Mouse (Mus musculus) hindbrain, postnatal 0 days (tissue): Measurements from ENCODE around the gene Clpb. TPM values are rescaled to one million over a fixed set of nuclear protein-coding genes. Genes with fewer than 3 reads are reported as not detected.
A peak's percentile ranks its signal among the peaks of the same experiment; 100 is the strongest.

Experiments used
- ATAC-seq: fragments of 200-750 bp; cut with Nextera tagmentation; 2 replicates; pipeline ENCODE4 v1.8.0; 2017; ENCODE audit warnings: mild to moderate bottlenecking, moderate TSS enrichment, moderate library complexity
- DNase-seq: peaks from one replicate; pipeline ENCODE4 v3.0.0-alpha.2; 2015; ENCODE audit warnings: low spot score
- H3K27ac ChIP-seq: fragments of 300-500 bp; sonication (generic); 2 replicates; pipeline ENCODE4 v1.5.1; 2014; ENCODE audit warnings: mild to moderate bottlenecking
- H3K27me3 ChIP-seq: fragments of 300-500 bp; sonication (generic); 2 replicates; pipeline ENCODE4 v1.6.1; 2014; ENCODE audit warnings: low read length, mixed read lengths; ENCODE audit not compliant: insufficient read depth
- H3K36me3 ChIP-seq: fragments of 300-500 bp; sonication (generic); 2 replicates; pipeline ENCODE4 v1.6.1; 2014; ENCODE audit warnings: low read length, mixed read lengths; ENCODE audit not compliant: insufficient read depth
- H3K4me1 ChIP-seq: fragments of 300-500 bp; sonication (generic); 2 replicates; pipeline ENCODE4 v1.6.1; 2014; ENCODE audit warnings: antibody characterized with exemption, low read length, mixed read lengths; ENCODE audit not compliant: insufficient read depth
- H3K4me2 ChIP-seq: fragments of 300-500 bp; sonication (generic); 2 replicates; pipeline ENCODE4 v1.6.1; 2014; ENCODE audit warnings: low read depth, mild to moderate bottlenecking, low read length, moderate library complexity, mixed read lengths
- H3K4me3 ChIP-seq: fragments of 300-500 bp; sonication (generic); 2 replicates; pipeline ENCODE4 v1.5.1; 2014; ENCODE audit warnings: low read length
- H3K9ac ChIP-seq: fragments of 300-500 bp; sonication (generic); replicated peaks from 2 replicates; pipeline ENCODE4 v1.6.1; 2014; ENCODE audit warnings: mild to moderate bottlenecking, low read length, moderate library complexity, mixed read lengths
- H3K9me3 ChIP-seq: fragments of 300-500 bp; sonication (generic); 2 replicates; pipeline ENCODE4 v1.6.1; 2016; ENCODE audit warnings: low read length, mixed read lengths
- CTCF ChIP-seq: IDR thresholded peaks from 2 replicates; pipeline ENCODE4 v1.5.1; 2016; ENCODE audit warnings: antibody characterized with exemption, control low read depth, low read depth
- WGBS: fragments of 180-500 bp; shearing (Covaris S2); extraction: QIAGEN DNeasy Blood & Tissue Kit; methylation state at CpG from one replicate; pipeline ENCODE4 v1.1.7; 2014; 5-methylcytosine and 5-hydroxymethylcytosine counted together
- polyA plus RNA-seq: library from polyadenylated mRNA; unstranded; fragments of >200 nt; fragmentation: Nextera tagmentation; extraction: Ambion mirVana; gene quantifications from 2 replicates; pipeline ENCODE4 v1.2.1, GENCODE M21; 2015
- total RNA-seq: library from RNA; depleted of rRNA; stranded (reverse); fragments of >200 nt; gene quantifications from 2 replicates; pipeline ENCODE4 v1.2.3, GENCODE M21; 2014

Gene Clpb
- total and polyA plus RNA-seq, 2 experiments from 2014 or later, result 36.6 to 67.4 TPM

DNA sequence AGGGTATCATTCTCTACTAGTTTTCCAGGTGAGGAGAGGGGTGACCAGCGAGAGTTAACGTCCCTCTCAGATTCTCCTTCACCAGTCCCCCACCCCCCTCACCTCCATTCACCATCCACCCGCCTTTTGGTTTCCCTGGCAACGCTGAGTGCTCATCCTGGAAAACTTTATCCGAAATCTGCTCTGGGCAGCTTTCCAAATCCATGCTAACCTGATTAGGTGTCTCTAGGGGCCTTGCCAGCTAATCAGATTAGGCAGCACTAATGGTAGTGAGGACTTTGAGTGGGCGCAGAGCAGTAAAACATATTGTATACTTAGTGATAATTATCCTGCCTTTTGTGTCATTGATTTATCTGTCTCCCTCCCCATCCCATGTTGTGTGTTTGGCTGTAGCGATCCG lies 109.3 kb downstream of the Clpb start:
- Histone ChIP-seq H3K27me3 (no peaks in the 10 kb centered on the region), H3K9ac (no peak overlapping the region), H3K9me3 (no peaks in the 10 kb centered on the region), H3K27ac (no peak overlapping the region), H3K36me3 (peaks cover 11% of the 10 kb centered on the region; the same call in 1 of the 2 replicates), H3K4me1 (peaks cover 4% of the 10 kb centered on the region; the same call in 1 of the 2 replicates), H3K4me2 (no peak overlapping the region), H3K4me3 (no peak overlapping the region)
- DNase-seq (peak; percentile 87), ATAC-seq (peak; percentile 59)
- no peak for TF ChIP-seq CTCF
- WGBS, result 33% methylated on average over 8 of the region's 8 CpGs

GRCm38 (mm10) chr7:101777053-101777452 lies 113.6 kb downstream of the Clpb start:
- H3K9me3 ChIP-seq, result no peaks in the 10 kb centered on the region
- H3K4me3 ChIP-seq, result no peak overlapping the region
- TF ChIP-seq CTCF, result no peak
- DNase-seq (no peak), ATAC-seq (no peak)
- no peaks in the 10 kb centered on the region for H3K27me3 ChIP-seq
- WGBS, result 97% methylated on average over 1 of the region's 1 CpGs
- no peak overlapping the region for H3K4me2 ChIP-seq
- peaks cover 4% of the 10 kb centered on the region; the same call in 1 of the 2 replicates for H3K4me1 ChIP-seq
- peaks cover 30% of the 10 kb centered on the region; the same call in 1 of the 2 replicates for H3K36me3 ChIP-seq
- no peak overlapping the region for H3K27ac ChIP-seq
- H3K9ac ChIP-seq, result no peak overlapping the region

DNA sequence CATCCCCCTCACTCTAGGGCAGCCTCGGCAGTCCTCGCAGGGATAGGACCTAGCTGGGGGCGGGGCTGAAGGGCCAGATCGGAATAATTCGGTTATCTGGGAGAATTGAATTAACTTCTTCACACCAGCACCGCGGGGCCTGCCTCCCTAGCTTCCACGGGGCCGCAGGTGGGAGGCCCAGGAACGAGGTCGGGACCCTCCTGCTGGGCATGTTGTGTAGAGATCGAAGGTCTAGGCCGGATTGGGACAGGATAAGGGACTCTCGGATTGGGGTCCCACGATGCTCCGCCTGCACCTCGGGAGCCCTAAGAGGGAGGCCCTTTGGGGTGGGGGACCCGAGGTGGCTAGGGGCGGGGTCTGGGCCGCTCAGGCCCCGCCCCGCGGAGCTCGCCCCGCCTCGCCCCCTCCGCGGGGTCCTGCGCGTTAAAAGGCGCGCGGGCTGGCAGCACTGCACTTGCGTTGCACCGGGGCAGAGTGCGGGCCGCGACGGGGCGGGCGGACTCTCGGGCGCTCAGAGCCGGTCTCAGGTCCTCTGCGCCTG lies 154.5 kb downstream of the Clpb start, which contains the start of gene Phox2a:
Phox2a (plus strand) TSS at position 453 of the 541 bp plus-strand sequence.
- DNase-seq, result no peak
- no peak for TF ChIP-seq CTCF
- under 1% methylated on average over 36 of the region's 45 CpGs for WGBS

GRCm38 (mm10) chr7:101820295-101821030 lies 157.0 kb downstream of the Clpb start:
- H3K27me3 ChIP-seq, result peaks cover 60% of the 10 kb centered on the region
- H3K27ac ChIP-seq, result no peak overlapping the region
- no peaks in the 10 kb centered on the region for H3K9me3 ChIP-seq
- TF ChIP-seq CTCF, result no peak
- 5% methylated on average over 35 of the region's 35 CpGs for WGBS
- DNase-seq (peak; percentile 47), ATAC-seq (no peak)
- no peaks in the 10 kb centered on the region for H3K36me3 ChIP-seq
- H3K4me3 ChIP-seq, result peak overlapping the region; percentile 27
- H3K9ac ChIP-seq, result no peak overlapping the region
- peaks cover 8% of the 10 kb centered on the region for H3K4me1 ChIP-seq
- peak overlapping the region; percentile 59 for H3K4me2 ChIP-seq

More for the DNA sequence above, 154.5 kb downstream of the Clpb start, which contains the start of gene Phox2a:
- Histone ChIP-seq H3K4me3 (peak within 1 kb of the TSS; percentile 28), H3K27ac (no peak within 1 kb of the TSS), H3K9ac (no peak within 1 kb of the TSS), H3K9me3 (no peaks in the 10 kb centered on the region), H3K4me1 (peaks cover 8% of the 10 kb centered on the region), H3K27me3 (peaks cover 54% of the 10 kb centered on the region), H3K4me2 (peak within 1 kb of the TSS; percentile 46), H3K36me3 (no peaks in the 10 kb centered on the region)
- ATAC-seq, result peak; percentile 21

GRCm38 (mm10) chr7:101821571-101822501 lies 158.4 kb downstream of the Clpb start:
- Histone ChIP-seq H3K27me3 (peaks cover 55% of the 10 kb centered on the region), H3K4me2 (peak overlapping the region; percentile 59), H3K9ac (no peak overlapping the region), H3K4me1 (peaks cover 8% of the 10 kb centered on the region), H3K4me3 (peak overlapping the region; percentile 36), H3K27ac (no peak overlapping the region), H3K36me3 (no peaks in the 10 kb centered on the region), H3K9me3 (no peaks in the 10 kb centered on the region)
- ATAC-seq (peak; percentile 53), DNase-seq (peak; percentile 43)
- WGBS, result 1% methylated on average over 67 of the region's 71 CpGs
- TF ChIP-seq CTCF, result no peak

- ATAC-seq (peak; percentile 24; the same call in 1 of the 2 replicates), DNase-seq (no peak)
- peaks cover 8% of the 10 kb centered on the region for H3K4me1 ChIP-seq
- H3K4me3 ChIP-seq, result no peak overlapping the region
- peaks cover 43% of the 10 kb centered on the region for H3K27me3 ChIP-seq
- no peak overlapping the region for H3K9ac ChIP-seq
- no peak overlapping the region for H3K27ac ChIP-seq
- 34% methylated on average over 32 of the region's 32 CpGs for WGBS
- H3K36me3 ChIP-seq, result peaks cover 4% of the 10 kb centered on the region; the same call in 1 of the 2 replicates
- no peak overlapping the region for H3K4me2 ChIP-seq
- no peaks in the 10 kb centered on the region for H3K9me3 ChIP-seq
- TF ChIP-seq CTCF, result peak; percentile 55
Measured at GRCm38 (mm10) chr7:101822836-101823757, 159.7 kb downstream of the Clpb start.
